Mouse (Mus musculus) midbrain, embryonic 15.5 days (tissue): ENCODE measurements at regions not wholly inside any gene's neighbourhood (a gene's known extent, or its start where the extent isn't known, plus 50 kb on each side); places are given as distances from the start of the nearest gene placed in this dataset.

Source experiments
- ATAC-seq: fragments of 200-750 bp; cut with Nextera tagmentation; replicated peaks from 2 replicates; pipeline ENCODE4 v1.8.0; 2017; ENCODE audit warnings: moderate TSS enrichment
- H3K27ac ChIP-seq: fragments of 300-500 bp; sonication (generic); 2 replicates; pipeline ENCODE4 v1.5.1; 2015; ENCODE audit warnings: mild to moderate bottlenecking, inconsistent platforms
- H3K27me3 ChIP-seq: fragments of 300-500 bp; sonication (generic); replicated peaks from 2 replicates; pipeline ENCODE4 v1.6.1; 2015; ENCODE audit warnings: inconsistent platforms
- H3K36me3 ChIP-seq: fragments of 300-500 bp; sonication (generic); replicated peaks from 2 replicates; pipeline ENCODE4 v1.6.1; 2015; ENCODE audit warnings: inconsistent platforms
- H3K4me1 ChIP-seq: fragments of 300-500 bp; sonication (generic); 2 replicates; pipeline ENCODE4 v1.6.1; 2015; ENCODE audit warnings: inconsistent platforms
- H3K4me2 ChIP-seq: fragments of 300-500 bp; sonication (generic); 2 replicates; pipeline ENCODE4 v1.6.1; 2015; ENCODE audit warnings: inconsistent platforms, mild to moderate bottlenecking, moderate library complexity
- H3K4me3 ChIP-seq: fragments of 300-500 bp; sonication (generic); 2 replicates; pipeline ENCODE4 v1.5.1; 2015; ENCODE audit warnings: mild to moderate bottlenecking, inconsistent platforms
- H3K9ac ChIP-seq: fragments of 300-500 bp; sonication (generic); 2 replicates; pipeline ENCODE4 v1.6.1; 2015; ENCODE audit warnings: mild to moderate bottlenecking, inconsistent platforms
- H3K9me3 ChIP-seq: fragments of 300-500 bp; sonication (generic); 2 replicates; pipeline ENCODE4 v1.6.1; 2016; ENCODE audit warnings: inconsistent platforms
- WGBS: fragments of 180-500 bp; shearing (Covaris S2); methylation state at CpG from one replicate; pipeline ENCODE4 v1.1.7; 2015; ENCODE audit warnings: mixed read lengths; 5-methylcytosine and 5-hydroxymethylcytosine counted together

GRCm38 (mm10) chr17:85932360-85933132 lies 212.4 kb downstream of the Srbd1 start:
- WGBS = 85% methylated on average over 30 of the region's 30 CpGs
- Histone ChIP-seq H3K27me3 (no peaks in the 10 kb centered on the region), H3K36me3 (no peaks in the 10 kb centered on the region), H3K4me2 (no peak overlapping the region), H3K27ac (no peak overlapping the region), H3K4me3 (no peak overlapping the region), H3K9ac (no peak overlapping the region), H3K9me3 (no peaks in the 10 kb centered on the region), H3K4me1 (no peaks in the 10 kb centered on the region)
- ATAC-seq = no peak

- Histone ChIP-seq H3K27ac (no peak overlapping the region), H3K9me3 (no peaks in the 10 kb centered on the region), H3K9ac (no peak overlapping the region), H3K4me2 (no peak overlapping the region), H3K27me3 (no peaks in the 10 kb centered on the region), H3K4me3 (no peak overlapping the region), H3K4me1 (no peaks in the 10 kb centered on the region), H3K36me3 (no peaks in the 10 kb centered on the region)
- ATAC-seq = no peak
- WGBS = 87% methylated on average over 10 of the region's 10 CpGs
These were observed 213.0 kb downstream of the Srbd1 start for GRCm38 (mm10) chr17:85931955-85932354.

DNA sequence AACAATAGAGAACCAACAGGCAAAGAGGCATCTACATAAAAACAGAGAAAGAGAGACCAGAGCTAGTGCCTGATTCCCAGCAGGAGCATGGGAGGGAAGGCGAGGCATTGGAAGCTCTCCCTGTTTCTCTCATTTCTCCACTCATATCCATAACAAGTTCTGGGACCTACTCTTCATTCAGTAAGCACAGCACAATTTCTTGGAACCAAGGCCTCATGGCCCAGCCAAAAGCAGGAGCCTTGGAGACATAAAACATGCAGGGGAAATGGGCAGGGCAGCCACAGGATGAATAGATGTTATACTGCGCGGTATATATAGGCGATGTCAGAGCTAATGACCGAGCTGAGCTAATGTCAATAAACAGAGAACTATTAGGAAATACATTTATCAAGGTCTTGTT lies 214.2 kb downstream of the Srbd1 start:
- Histone ChIP-seq H3K4me1 (no peaks in the 10 kb centered on the region), H3K27me3 (no peaks in the 10 kb centered on the region), H3K4me3 (no peak overlapping the region), H3K9ac (no peak overlapping the region), H3K9me3 (no peaks in the 10 kb centered on the region), H3K36me3 (no peaks in the 10 kb centered on the region), H3K4me2 (no peak overlapping the region), H3K27ac (no peak overlapping the region)
- 87% methylated on average over 5 of the region's 5 CpGs for WGBS
- ATAC-seq = no peak

DNA sequence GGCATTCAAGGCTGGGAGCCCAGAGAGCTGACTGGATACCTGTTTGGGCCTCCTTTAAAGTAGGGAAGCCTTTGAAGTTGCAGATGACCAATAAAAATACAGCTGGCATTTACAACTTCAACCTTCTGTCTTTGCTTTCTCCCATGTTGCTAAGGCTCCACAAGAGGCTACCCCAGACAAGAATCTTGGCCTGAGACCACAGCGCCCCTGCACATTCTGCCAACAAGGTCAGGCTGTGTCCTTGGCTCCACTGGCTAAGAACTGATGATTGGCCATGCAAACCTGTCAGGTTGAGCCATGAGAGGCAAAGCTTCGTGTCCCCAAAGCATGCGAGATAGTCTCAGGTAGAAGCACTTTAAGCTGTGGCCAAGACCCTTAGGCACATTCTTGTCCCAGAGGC lies 214.6 kb downstream of the Srbd1 start:
- no peaks in the 10 kb centered on the region for H3K4me1 ChIP-seq
- 87% methylated on average over 3 of the region's 3 CpGs for WGBS
- no peak for ATAC-seq

GRCm38 (mm10) chr17:85929699-85930286 lies 215.2 kb downstream of the Srbd1 start:
- H3K27me3 ChIP-seq = no peaks in the 10 kb centered on the region
- ATAC-seq = no peak
- H3K9me3 ChIP-seq = no peaks in the 10 kb centered on the region
- no peak overlapping the region for H3K27ac ChIP-seq
- no peaks in the 10 kb centered on the region for H3K36me3 ChIP-seq
- no peak overlapping the region for H3K4me3 ChIP-seq
- H3K4me2 ChIP-seq = no peak overlapping the region
- H3K4me1 ChIP-seq = no peaks in the 10 kb centered on the region
- no peak overlapping the region for H3K9ac ChIP-seq
- 93% methylated on average over 12 of the region's 12 CpGs for WGBS

More for the DNA sequence above, 214.6 kb downstream of the Srbd1 start:
- Histone ChIP-seq H3K36me3 (no peaks in the 10 kb centered on the region), H3K4me2 (no peak overlapping the region), H3K27me3 (no peaks in the 10 kb centered on the region), H3K9ac (no peak overlapping the region), H3K27ac (no peak overlapping the region), H3K9me3 (no peaks in the 10 kb centered on the region), H3K4me3 (no peak overlapping the region)

- no peaks in the 10 kb centered on the region for H3K36me3 ChIP-seq
- no peaks in the 10 kb centered on the region for H3K9me3 ChIP-seq
- H3K27ac ChIP-seq = no peak overlapping the region
- 0 out of 2 replicates have a peak, but pooled peaks have one; percentile 17 for ATAC-seq
- H3K9ac ChIP-seq = no peak overlapping the region
- H3K4me1 ChIP-seq = no peaks in the 10 kb centered on the region
- H3K4me2 ChIP-seq = no peak overlapping the region
- no peak overlapping the region for H3K4me3 ChIP-seq
- whole genome bisulfite sequencing = 43% methylated on average over 2 of the region's 2 CpGs
- H3K27me3 ChIP-seq = no peaks in the 10 kb centered on the region
These were observed 216.4 kb downstream of the Srbd1 start for GRCm38 (mm10) chr17:85928543-85928942.

- H3K4me1 ChIP-seq = no peaks in the 10 kb centered on the region
- ATAC-seq = no peak
- H3K9ac ChIP-seq = no peak overlapping the region
- H3K9me3 ChIP-seq = no peaks in the 10 kb centered on the region
- no peak overlapping the region for H3K4me2 ChIP-seq
- H3K27me3 ChIP-seq = no peaks in the 10 kb centered on the region
- no peak overlapping the region for H3K27ac ChIP-seq
- H3K4me3 ChIP-seq = no peak overlapping the region
- no peaks in the 10 kb centered on the region for H3K36me3 ChIP-seq
- WGBS = 33% methylated on average over 9 of the region's 9 CpGs
These were observed 217.7 kb downstream of the Srbd1 start for GRCm38 (mm10) chr17:85927261-85927660.

GRCm38 (mm10) chr17:85926044-85926443 lies 218.9 kb downstream of the Srbd1 start:
- H3K36me3 ChIP-seq = no peaks in the 10 kb centered on the region
- 94% methylated on average over 4 of the region's 4 CpGs for WGBS

DNA sequence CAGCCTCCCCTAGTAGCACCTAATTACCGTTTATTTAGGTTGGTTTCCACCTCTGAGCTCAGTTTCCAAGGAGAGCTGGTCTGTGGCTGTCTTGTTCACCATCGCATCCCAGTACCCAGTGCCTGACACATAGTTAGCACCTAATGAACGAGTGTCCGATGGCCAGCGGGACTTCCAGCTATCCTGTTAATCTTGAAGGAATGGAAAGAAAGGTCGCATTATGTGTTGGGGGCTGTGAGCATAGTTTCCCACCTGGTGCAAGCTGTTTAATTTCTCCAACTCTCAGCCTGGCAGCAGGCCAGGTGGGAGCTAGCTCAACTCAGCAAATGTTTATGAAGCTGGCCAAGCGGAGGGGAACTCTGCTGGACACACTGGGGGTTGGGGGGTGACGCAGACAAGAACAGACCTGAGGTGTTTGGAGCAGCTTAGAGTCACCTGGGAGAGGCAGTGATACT lies 223.7 kb downstream of the Srbd1 start:
- H3K4me3 ChIP-seq = no peak overlapping the region
- ATAC-seq = no peak
- no peak overlapping the region for H3K9ac ChIP-seq
- no peaks in the 10 kb centered on the region for H3K36me3 ChIP-seq
- H3K27me3 ChIP-seq = 0 out of 2 replicates have a peak, but pooled peaks cover 4% of the 10 kb centered on the region
- no peak overlapping the region for H3K4me2 ChIP-seq
- H3K27ac ChIP-seq = no peak overlapping the region
- 80% methylated on average over 8 of the region's 8 CpGs for WGBS
- H3K9me3 ChIP-seq = no peaks in the 10 kb centered on the region
- no peaks in the 10 kb centered on the region for H3K4me1 ChIP-seq

More at GRCm38 (mm10) chr17:85926044-85926443, 218.9 kb downstream of the Srbd1 start:
- no peak for ATAC-seq
- H3K4me3 ChIP-seq = no peak overlapping the region
- H3K4me2 ChIP-seq = no peak overlapping the region
- H3K9ac ChIP-seq = no peak overlapping the region
- no peak overlapping the region for H3K27ac ChIP-seq
- H3K9me3 ChIP-seq = no peaks in the 10 kb centered on the region
- H3K27me3 ChIP-seq = 0 out of 2 replicates have a peak, but pooled peaks cover under 1% of the 10 kb centered on the region
- no peaks in the 10 kb centered on the region for H3K4me1 ChIP-seq

- H3K36me3 ChIP-seq = no peaks in the 10 kb centered on the region
- 0 out of 2 replicates have a peak, but pooled peaks cover 4% of the 10 kb centered on the region for H3K27me3 ChIP-seq
- no peak overlapping the region for H3K4me2 ChIP-seq
- H3K27ac ChIP-seq = no peak overlapping the region
- 93% methylated on average over 7 of the region's 7 CpGs for WGBS
- no peaks in the 10 kb centered on the region for H3K9me3 ChIP-seq
- no peaks in the 10 kb centered on the region for H3K4me1 ChIP-seq
- no peak for ATAC-seq
- H3K9ac ChIP-seq = no peak overlapping the region
- no peak overlapping the region for H3K4me3 ChIP-seq
These were observed 225.1 kb downstream of the Srbd1 start for GRCm38 (mm10) chr17:85919868-85920267.

DNA sequence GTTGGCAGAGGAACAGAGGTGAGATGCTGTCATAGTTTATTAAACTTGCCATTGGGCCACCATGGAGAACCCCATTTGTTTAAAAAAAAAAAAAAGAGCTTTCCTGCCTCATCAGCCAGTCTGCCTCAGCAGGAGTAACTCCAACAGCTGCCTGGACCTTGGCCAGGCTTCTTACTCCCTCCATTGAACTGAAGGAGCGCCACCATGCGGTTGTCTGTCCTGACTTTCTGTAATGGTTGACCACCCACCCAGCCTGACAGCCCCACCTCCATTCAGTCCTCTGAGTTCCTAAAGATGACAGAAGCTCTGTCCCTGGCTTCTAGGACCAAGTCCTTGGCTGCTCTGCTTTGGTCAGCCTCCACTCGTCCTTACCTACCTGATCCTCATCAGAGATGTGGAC lies 227.8 kb upstream of the Six2 start:
- no peak for ATAC-seq
- 92% methylated on average over 3 of the region's 3 CpGs for WGBS
- Histone ChIP-seq H3K4me3 (no peak overlapping the region), H3K27ac (no peak overlapping the region), H3K9ac (no peak overlapping the region), H3K36me3 (no peaks in the 10 kb centered on the region), H3K9me3 (no peaks in the 10 kb centered on the region), H3K4me1 (no peaks in the 10 kb centered on the region), H3K4me2 (no peak overlapping the region), H3K27me3 (0 out of 2 replicates have a peak, but pooled peaks cover 2% of the 10 kb centered on the region)

- H3K27ac ChIP-seq = no peak overlapping the region
- no peaks in the 10 kb centered on the region for H3K4me1 ChIP-seq
- no peaks in the 10 kb centered on the region for H3K36me3 ChIP-seq
- H3K9ac ChIP-seq = no peak overlapping the region
- 51% methylated on average over 6 of the region's 6 CpGs for WGBS
- no peak overlapping the region for H3K4me2 ChIP-seq
- no peaks in the 10 kb centered on the region for H3K27me3 ChIP-seq
- H3K4me3 ChIP-seq = no peak overlapping the region
- no peaks in the 10 kb centered on the region for H3K9me3 ChIP-seq
- peak; percentile 70; the same call in 1 of the 2 replicates for ATAC-seq
These were observed 226.0 kb upstream of the Six2 start for GRCm38 (mm10) chr17:85914062-85914461.

DNA sequence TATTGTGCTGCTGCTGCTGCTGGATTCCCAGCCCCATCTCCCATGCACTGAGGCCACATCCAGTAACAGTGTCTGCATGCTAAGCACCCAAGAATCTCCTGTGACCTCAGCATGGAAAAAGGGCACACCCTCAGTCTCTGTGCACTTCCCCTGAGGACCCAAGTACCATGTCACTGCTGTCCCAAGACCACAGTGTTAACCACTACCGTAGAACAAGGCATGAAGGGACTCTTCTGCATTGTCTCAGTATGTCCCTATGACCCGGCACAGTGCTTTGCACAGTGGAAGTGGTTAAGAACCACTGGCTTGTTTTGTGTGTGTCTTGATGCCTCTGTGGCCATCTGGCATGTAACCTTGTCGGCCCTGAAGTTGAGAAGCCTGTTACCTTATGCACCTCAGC lies 220.6 kb upstream of the Six2 start:
- Histone ChIP-seq H3K4me2 (no peak overlapping the region), H3K4me1 (no peaks in the 10 kb centered on the region), H3K27ac (no peak overlapping the region), H3K9me3 (no peaks in the 10 kb centered on the region), H3K4me3 (no peak overlapping the region), H3K36me3 (no peaks in the 10 kb centered on the region), H3K9ac (no peak overlapping the region), H3K27me3 (no peaks in the 10 kb centered on the region)
- 91% methylated on average over 3 of the region's 3 CpGs for WGBS
- no peak for ATAC-seq
